Mouse (Mus musculus) T-helper 2 cell (primary cell): ENCODE data around the gene Col4a2.

Experiments used
- in situ Hi-C: fragments of 300-600 bp; cut with MboI, MseI; formaldehyde crosslinking; loops from one replicate; pipeline ENCODE4 v1.15.1; 2025; ENCODE audit warnings: high pct_unique_total_duplicates

The Col4a2 gene

DNA sequence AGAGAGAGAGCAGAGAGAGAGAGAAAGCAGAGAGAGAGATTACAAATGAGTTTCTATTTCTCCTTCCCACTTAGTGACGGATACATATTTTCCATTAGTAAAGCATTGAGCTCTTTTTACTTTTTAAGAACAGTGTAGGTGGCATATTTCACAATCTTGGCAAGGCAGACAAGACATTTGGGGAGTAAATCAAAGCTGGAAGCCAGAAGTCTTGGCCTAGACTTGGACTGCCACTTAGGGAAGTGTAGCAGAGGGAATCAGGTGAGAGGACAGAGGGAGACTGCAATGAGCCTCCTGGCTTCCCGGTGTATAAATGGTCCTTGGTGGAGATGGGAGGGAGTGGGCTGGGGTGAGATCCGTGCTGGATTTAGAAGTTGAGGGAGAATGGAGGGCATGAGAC is 70.3 kb downstream of the Col4a2 start:
- in situ Hi-C loops = no loop called here

DNA sequence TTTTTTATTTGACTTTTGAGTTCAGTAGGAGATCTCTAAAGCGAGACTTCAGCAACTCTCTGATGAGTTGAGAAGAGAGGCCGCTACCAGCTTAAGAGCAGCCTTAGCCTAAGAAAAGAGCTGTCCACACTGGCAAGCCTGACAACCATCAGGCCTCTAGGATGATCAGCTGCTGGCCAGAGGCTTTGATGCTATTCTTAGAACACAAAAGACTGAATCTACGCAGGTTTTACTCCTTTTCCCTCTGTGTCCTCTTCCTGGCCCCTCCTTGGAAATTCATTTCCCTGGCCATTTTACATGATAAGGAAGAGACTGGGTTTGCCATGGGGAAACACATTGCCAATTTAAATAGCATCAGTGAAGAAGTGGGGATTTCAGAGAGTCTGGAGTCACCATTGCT is 70.8 kb downstream of the Col4a2 start:
- in situ Hi-C loops = no loop called here

DNA sequence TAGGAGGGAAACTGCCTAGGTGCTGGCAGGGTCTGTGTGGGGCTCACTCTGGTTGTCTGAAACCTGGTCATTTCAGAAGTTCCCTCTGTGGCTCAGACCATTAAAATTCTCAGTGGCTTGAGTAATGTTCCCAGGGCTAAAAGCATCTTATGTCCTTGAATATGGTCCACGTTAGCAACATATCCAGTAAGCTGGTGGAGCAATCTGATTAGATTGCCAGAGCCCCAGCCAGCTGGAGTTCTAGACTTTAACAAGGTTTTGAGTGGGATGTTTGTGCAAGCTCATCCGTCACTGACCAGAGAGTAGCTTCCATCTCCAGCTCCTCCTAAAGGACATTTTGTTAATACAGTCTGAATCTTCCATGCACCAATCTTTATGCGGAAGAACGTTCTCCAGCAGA is 72.2 kb downstream of the Col4a2 start:
- in situ Hi-C loops = no loop called here

DNA sequence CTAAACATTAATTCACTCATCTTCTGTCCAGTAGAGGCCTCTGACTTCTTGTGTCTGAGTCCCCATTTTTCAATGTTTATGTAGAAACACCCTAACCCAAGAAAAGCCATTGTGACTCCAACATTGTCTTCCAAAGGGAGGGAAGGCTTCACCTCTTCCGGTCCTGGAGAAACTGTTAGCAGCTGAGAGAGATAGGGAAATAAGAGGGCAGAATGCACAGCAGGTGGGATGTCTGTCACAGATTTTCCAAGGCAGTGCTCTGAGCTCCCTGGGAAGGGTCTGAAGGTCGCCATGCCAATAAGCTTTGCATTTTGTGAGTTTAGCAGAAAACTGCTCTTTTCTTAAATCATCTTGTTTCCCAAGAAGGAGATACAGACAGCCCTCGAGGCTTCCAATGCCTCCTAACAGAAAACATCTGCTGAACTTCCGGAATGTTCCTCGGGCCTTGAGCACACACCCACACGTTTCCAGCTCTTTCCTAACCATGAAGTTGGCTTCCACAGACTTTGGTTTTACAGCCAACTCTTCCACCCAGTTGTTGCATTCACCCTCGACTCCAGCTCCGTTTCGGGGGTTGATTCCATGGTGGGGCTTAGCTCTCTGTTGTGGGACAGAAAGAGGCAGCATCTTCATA is 72.8 kb downstream of the Col4a2 start:
- in situ Hi-C loops = no loop called here

DNA sequence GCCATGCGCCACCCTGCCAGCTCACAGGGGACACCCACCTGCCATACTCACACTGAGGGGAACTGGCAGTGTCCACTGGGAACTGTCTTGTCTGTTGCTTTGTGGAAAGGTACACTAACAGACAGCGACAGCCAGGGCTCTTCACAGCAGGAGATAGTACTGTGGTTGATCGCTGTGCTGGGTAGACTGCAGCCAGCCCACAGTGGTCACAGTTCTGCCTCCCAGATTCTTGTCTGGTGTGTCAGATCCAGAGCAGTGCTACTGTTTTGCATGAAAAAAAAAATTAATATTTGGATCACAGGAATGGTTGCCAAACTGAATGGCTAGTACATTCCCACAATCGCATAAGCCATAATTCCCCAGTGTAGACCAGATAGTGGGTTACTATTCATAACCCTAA is 74.7 kb downstream of the Col4a2 start:
- in situ Hi-C loops = no loop called here

DNA sequence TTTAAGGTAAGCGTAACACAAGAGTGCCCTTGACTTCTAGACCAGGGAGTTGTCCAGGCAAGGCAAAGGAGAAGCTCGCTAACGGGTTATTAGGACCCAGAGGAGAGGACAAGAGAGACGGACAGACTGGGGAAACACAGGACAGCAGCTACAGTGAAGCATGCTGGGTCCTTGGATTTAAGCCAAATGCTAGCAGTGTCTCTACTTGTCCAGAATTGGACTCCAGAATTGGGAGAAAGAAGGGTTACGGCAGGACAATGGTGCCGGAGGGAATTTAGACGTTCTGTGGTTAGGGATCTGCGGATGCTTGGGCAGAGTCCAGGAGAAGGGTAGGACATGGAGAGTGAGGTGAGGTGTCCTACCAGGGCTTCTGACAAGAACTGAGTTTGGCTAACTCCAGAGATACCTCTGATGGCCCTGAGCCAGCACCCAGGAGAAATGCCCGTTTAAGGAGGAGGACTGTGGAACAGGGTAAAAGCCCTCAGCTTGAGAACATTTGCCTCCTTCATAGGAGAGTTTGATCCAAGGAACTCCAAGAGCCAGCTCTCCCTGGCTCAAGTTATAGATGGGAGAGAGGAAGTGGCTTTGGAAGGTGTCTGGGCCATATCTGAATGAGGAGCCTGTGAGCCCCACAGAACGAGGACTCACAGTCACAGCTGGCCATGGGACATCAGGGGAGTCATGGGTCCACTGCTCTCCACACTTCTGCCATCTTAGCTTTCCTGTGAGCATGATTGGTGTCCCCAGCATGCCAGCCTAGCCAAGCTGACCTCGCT is 76.9 kb downstream of the Col4a2 start:
- in situ Hi-C loops = loop anchor here (5.0 kb wide), 1 partner anchor 132 kb away; no protein-coding TSS in a partner anchor

DNA sequence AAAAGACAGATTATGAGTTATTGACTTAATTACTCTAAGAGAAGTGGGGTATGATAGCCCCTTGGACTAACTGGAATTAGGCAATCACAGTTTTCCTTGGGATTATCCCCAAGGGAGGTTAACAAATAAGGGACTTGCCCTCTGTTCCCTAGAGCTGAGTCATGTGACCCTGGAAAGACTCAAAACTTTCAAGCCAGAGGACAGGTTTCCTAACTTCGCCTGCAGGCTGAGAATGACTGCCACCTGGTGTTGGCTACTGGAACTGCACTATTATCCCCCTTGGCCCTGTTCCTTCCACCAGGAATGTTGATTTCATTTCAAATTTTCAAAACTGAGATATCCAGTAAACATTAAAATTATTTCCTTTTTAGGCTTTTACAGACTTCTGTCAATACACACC is 80.1 kb downstream of the Col4a2 start:
- in situ Hi-C loops = loop anchor here (5.0 kb wide), 1 partner anchor 135 kb away; no protein-coding TSS in a partner anchor

DNA sequence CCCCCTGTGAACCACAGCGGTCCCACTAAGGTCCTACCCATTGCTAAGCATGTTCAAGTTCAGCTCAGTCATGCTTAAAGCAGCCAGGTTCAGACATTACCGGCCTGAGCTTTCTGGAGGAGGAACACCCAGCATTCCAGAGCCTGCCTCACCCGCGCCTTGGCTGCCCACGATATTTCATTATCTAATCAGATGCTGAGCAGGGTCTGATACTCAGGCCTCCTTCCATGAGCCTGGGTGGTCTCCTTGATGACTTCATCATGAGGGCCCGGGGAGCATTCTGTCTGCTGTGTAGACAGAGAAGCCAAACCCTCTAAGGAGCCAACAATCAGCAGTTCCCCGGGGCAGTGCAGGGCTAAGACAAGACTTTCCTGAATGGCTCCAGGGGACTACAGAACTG is 80.6 kb downstream of the Col4a2 start:
- in situ Hi-C loops = loop anchor here (5.0 kb wide), 1 partner anchor 136 kb away; no protein-coding TSS in a partner anchor

DNA sequence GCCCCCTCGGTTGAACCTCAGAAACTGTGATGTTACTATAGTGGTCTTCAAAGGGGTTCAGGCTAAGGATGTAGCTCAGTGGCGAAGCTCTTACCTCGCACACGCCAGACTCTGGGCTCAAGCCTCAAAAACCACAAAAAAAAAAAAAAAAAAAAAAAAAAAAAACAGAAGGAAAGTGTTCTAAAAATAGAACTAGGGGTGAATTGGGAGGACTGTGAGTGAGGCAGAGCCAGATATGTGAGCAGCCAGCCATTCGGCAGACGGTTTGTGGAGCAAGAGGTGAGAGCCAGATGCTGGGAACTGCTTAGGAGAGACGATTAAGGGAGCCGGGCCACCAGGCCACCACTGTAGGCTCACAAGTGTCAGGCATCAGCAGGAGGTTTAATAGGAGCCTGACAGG is 81.0 kb downstream of the Col4a2 start:
- in situ Hi-C loops = loop anchor here (5.0 kb wide), 1 partner anchor 136 kb away; no protein-coding TSS in a partner anchor

DNA sequence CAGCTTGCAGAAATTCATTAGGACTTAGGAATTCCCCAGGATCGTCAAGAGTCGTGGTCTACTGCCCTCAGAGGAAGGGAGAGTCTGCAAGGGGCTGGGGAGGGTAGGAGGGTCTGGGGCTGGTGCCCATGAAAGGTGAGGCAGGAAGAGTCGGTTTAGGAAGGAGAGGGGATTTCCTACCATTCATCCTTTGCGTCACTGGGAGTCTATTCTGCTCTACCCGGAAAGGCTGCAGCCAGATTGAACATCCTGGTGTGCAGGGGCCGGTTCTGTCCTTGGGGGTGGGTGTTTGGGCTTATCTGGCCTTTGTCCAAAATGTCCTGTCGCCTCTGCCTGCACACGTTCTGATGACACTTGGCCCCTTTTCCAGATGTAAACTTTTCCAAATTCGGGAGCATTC is 82.2 kb downstream of the Col4a2 start:
- in situ Hi-C loops = loop anchor here (5.0 kb wide), 1 partner anchor 137 kb away; no protein-coding TSS in a partner anchor

DNA sequence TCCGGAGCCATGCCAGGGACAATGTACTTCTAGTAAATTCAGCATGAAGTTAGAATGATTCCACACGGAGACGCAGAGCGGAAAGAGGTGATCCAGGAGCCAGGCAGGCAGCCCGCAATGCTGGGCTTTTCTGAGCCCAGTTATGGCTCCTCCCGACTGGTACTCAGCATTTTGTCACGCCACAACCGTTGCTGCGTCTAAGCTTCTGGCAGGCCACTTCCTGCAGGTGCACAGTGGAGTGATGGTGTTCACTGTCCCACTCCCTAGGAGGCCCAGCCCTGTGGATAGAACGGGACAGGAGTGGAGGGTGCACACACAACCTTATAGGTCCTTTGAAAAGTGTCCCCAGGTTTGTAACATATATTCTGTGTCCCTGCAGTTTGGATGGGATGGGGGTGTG is 83.0 kb downstream of the Col4a2 start:
- in situ Hi-C loops = no loop called here

DNA sequence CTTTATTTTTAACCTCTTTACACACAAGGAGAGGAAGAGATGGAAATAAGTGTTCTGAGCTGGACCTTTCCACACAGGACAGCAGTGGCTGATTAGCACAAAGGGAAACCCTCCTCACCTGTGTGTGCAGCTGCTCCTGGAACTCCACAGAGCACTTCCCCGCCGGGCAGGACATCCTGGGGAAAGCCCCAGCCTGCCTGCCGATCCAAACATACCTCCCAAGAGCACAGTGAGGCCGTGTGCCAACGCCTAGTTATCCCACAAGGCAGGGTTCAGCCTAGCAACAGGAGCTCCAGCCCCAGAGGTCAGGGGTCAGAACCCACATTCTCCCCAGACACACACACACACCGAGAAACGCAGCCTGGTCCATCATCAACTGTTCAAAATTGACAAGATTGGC is 83.5 kb downstream of the Col4a2 start:
- in situ Hi-C loops = no loop called here

DNA sequence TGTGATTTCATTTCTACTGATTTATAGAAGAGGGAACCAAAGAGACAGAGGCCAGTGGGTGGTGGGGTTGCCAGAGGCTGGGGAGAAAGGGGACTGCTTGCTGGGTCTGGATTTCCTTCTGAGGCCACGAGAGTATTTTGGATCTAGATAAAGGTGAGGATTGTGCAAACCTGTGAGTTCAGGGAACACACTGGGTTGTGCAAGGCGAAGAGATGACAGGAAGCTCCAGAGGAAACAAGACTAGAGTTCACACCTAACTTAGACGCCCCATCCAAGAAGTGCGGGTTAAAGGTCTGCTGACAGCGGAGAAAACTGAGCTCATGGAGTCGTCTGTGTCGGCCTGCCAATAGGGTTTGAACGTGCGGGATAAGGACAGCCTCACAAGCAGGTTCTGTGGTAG is 84.5 kb downstream of the Col4a2 start:
- in situ Hi-C loops = no loop called here

DNA sequence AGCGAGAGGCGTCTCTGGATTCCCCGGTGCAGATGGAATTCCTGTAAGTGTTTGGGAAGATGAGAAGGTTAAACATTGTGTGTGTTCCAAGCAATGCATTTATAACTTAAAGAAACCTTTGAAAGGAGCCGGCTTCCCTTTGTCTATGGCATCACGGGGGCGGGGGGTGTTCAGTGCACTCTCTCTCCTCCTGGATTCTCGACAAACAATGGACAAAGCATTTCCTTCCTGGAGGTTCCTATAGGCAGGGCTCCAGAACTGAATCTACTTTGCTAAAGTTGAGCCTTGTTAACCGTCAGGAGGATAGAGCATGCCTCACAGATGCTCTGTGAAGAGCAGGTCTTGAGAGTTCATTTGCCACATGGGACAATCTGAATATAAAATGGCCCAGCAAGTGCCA is 87.1 kb downstream of the Col4a2 start:
- in situ Hi-C loops = no loop called here

DNA sequence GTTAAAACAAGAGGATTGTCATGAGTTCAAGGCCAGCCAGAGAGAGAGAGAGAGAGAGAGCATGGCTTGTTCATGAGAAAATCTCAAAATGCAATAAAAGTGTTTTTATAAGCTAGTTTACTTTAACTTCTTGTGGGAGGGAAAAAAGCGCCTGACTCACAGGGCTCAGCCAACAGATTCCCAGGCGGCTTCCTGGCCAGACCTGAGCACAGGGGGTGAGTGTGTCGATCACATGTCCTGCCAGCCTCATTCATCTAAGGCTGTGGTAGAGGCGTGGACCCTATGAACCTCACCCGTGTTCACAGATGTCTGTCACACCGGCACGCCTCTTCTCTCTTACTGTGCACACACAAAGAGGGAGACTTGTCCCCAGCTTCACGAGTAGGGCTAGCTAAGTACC is 87.6 kb downstream of the Col4a2 start:
- in situ Hi-C loops = no loop called here

DNA sequence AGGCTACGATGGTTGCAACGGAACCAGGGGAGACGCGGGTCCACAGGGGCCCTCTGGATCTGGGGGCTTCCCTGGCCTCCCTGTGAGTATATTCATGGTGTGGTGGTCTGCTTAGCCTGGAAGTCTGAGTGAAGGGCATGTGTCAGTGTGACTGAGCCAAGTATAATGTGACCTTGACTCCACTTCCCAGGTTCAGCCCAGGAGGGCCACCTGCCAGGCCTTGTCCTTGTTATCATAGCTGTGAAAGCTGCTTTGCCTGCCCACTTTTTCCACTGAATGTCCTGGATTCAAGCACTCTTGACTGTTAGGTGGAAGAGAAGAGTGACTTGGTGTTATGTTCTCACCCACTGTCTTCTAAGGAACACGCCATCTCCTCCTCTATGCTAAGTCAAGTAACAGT is 88.6 kb downstream of the Col4a2 start:
- in situ Hi-C loops = no loop called here

DNA sequence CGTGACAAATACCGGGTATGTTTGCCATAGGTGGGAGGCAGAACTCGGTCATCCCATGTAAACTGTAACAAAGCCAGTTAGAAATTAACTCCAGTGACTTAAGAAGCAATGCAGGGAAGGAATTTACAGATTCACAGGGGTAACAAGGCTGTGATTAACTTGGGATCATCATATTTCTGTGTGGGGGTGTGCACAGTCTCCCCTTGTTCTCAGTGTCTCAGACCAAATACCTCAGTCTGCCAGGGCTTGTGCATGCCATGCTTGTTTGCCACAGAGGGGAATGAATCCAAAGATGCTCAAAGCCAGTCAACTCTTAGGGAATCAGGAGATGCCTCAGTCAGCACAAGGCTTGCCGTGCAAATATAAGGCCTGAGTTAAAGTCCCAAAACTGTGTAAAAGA is 89.6 kb downstream of the Col4a2 start:
- in situ Hi-C loops = no loop called here

DNA sequence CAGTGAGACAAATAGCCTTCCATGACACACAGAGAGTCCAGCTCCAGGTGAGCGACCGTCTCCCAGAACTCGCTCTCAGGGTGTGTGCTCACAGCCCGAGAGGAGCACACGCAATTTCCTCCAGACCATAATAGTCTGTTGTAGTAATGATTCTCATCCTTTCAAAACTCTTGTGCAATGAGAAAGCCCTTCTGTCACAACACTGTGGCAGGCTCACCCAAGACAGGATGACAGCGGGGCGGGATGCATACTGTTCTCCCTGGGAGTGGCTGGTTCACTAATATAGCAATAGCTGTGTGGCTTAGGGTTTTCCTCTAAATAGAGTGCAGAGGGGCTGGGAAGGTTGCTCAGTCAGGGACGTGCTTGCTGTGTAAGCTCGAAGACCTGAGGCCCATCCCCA is 91.2 kb downstream of the Col4a2 start:
- in situ Hi-C loops = no loop called here

DNA sequence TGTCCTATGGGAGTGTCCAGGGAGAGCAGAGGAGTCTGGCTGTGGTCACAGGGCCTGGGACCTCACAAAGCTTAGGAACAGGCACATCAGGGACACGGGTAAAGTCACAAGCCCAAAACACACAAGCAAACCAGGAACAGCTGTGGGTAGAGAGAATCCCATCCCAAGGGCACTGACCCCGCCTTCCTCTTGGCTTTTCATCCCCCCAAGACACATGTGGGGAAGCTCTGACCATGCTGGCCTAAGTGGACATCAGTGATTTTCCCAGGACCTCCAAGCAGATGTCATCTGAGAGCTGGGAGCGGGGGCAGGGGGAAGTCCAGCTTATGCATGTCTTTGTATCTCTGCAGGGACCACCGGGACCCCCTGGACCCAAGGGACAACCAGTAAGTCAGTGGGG is 92.0 kb downstream of the Col4a2 start:
- in situ Hi-C loops = no loop called here

DNA sequence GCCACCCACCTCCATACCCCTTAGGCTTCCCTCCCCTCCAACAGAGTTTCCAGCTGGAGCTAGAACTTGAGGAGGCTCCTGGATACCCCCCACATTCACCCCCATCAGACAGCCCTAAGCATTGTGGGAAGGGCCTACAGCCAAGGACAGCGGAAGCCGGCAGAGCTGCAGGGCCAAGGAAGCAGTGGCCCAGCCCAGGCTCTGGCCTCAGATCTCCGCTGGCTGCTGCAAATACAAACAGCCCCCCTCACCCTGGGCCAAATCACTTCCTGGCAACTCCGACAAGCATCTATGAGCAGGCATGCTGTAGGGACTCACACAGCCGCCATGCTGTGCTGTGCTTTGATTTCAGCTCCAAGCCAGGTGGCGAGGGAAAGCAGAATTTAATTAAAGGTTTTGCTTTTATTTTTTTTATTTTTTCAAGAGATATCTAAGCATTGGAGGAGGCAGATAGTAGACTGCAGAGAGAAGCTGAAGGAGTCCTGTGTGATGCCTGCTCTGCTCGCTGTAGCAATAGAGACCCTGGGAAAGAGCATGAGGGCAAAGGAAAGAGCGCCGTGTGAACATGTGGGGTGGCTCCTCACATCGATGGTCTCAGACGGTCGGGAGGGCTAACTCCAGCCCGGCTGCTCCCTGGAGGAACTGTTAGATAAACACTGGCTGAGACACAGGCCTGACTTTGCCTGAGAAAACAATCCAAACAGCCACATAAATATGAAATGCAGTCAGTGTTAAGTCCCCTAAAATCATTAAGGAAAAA is 93.3 kb downstream of the Col4a2 start:
- in situ Hi-C loops = no loop called here

DNA sequence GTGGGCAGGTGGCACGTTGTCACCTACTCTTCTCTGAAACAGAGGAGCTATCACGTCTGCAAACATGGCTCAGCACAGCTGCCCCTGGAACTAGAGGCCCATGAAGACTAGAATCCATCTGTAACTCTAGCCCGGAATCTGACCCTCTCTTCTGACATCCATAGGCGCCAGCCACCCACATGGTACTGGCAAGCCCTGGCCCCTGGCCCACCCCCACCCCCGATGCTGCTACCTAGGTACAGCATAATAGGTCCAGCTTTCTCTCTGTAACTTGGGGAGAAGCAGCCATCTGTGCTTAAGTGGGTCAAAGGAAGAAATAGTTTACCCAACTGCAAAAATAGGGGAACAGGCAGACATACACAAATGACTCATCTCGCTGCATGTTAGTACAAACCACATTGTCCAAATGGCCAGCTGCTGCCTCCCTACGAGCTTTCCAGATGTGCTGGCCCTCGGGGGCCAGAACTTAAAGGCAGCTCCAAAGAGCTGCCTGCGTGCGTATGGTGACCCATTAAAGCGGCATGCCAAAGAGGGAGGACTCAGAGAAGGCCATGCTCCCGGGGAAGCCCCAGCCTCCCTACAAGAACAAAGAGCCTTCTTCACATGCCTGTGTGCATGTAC is 99.0 kb downstream of the Col4a2 start:
- in situ Hi-C loops = no loop called here

DNA sequence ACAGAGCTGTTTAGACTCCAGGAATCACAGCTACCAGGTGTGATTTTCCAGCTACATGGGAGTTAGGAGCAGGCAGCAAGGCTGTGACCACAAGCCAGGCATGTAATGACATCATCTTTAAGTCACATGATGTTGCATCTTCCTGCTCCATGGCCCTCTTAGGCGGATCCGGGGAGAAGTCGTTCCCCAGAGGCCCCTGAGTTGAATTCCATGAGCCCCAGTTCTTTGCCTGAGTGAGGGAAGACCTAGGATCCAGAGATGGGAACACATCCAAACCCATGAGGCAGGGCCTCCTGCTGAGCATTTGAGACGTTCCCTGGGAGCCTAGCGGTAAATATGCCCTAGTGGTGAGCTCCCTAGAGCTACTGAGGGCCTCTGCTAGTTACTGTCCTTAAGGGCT is 99.8 kb downstream of the Col4a2 start:
- in situ Hi-C loops = no loop called here
